Mouse (Mus musculus) CH12.LX (cell line): ENCODE measurements around the gene Ccdc36.

ENCODE experiments used
- BHLHE40 ChIP-seq: IDR thresholded peaks from 2 replicates; pipeline ENCODE4 v1.6.1; 2011; ENCODE audit warnings: mild to moderate bottlenecking, low read depth, low read length, improper control_type of control experiment
- CHD2 ChIP-seq: IDR thresholded peaks from 2 replicates; pipeline ENCODE4 v1.6.1; 2011; ENCODE audit warnings: low read length, improper control_type of control experiment
- CTCF ChIP-seq, 2 experiments: IDR thresholded peaks in 1 of 2; conservative IDR thresholded peaks in 1 of 2; 2 replicates each; pipeline ENCODE4 v1.5.1; 2011 to 2012; ENCODE audit warnings: low read depth in 2 of 2, low read length in 2 of 2, improper control_type of control experiment in 1 of 2, inconsistent platforms in 1 of 2, mild to moderate bottlenecking in 1 of 2, moderate library complexity in 1 of 2
- KAT2A ChIP-seq: IDR thresholded peaks from 2 replicates; pipeline ENCODE4 v1.6.1; 2012; ENCODE audit warnings: low read length, improper control_type of control experiment, inconsistent platforms; ENCODE audit not compliant: insufficient replicate concordance
- MAZ ChIP-seq: IDR thresholded peaks from 2 replicates; pipeline ENCODE4 v1.6.1; 2012; ENCODE audit warnings: low read depth, mild to moderate bottlenecking, inconsistent platforms, low read length, improper control_type of control experiment, moderate library complexity
- MYC ChIP-seq: IDR thresholded peaks from 2 replicates; pipeline ENCODE4 v1.6.1; 2011; ENCODE audit warnings: low read depth, mild to moderate bottlenecking, improper control_type of control experiment, low read length
- ZC3H11A ChIP-seq: IDR thresholded peaks from 2 replicates; pipeline ENCODE4 v1.6.1; 2012; ENCODE audit warnings: low read depth, mild to moderate bottlenecking, inconsistent platforms, low read length, improper control_type of control experiment

DNA sequence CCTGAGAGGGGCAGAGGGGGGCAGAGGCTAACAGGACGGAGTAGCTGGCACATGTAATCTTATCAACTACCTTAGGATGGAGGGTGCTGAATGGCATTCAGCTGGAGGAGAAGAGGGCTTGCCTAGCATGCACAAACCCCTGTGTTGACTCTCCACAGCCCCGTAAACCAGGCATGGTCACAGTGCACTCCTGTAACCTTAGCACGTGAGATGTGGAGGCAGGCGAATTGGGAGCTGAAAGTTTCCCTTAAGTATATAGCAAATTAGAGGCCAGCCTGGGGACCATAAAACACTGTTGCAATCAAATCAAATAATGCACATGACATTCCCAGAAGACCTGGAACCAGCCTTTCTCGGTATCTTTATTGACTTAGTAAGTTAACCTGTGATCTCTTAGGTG is 49.5 kb downstream of the Ccdc36 start:
- TF ChIP-seq CTCF (conservative IDR thresholded peaks at IDR 0.05 in 1 of 2, IDR thresholded peaks at IDR 0.05 in 1 of 2; ENCODE audit: low read depth in 2 of 2, low read length in 2 of 2) (no peak), MYC (no peak), KAT2A (no peak), BHLHE40 (no peak), CHD2 (no peak), MAZ (no peak), ZC3H11A (no peak)
